8 mouse cellular contexts compared by ENCODE assay signal in genomic region chr9:95405946-95406570, GRCm38 (mm10). TPM values are rescaled to one million over a fixed set of nuclear protein-coding genes. Genes with fewer than 3 reads are reported as not detected.
A peak's percentile ranks its signal among the peaks of the same experiment; 100 is the strongest.
DNase-seq lines count a peak whose midpoint lies in the region; ATAC-seq and TF ChIP-seq lines count a peak whose summit lies in the region.

No protein-coding gene starts in this region.

- peak overlapping the region; percentile 22 for H3K4me3 ChIP-seq in erythroblast, embryonic 14.5 days (replicated peaks)
- H3K4me3 ChIP-seq in ES-E14 (ENCODE audit: insufficient read depth in 1 of 2, low read depth in 1 of 2, low read length in 2 of 2, poor library complexity in 1 of 2, severe bottlenecking in 1 of 2): peak overlapping the region; percentile 75 to 82
- H3K4me3 ChIP-seq in heart, embryonic 10.5 days: peak overlapping the region; percentile 78
- peak overlapping the region; percentile 56 for H3K4me3 ChIP-seq in kidney, embryonic 16.5 days (ENCODE audit: low read length)
- peak overlapping the region; percentile 63 for H3K4me3 ChIP-seq in stomach, postnatal 0 days (ENCODE audit: low read depth, low read length)

- H3K27me3 ChIP-seq in erythroblast, embryonic 14.5 days (ENCODE audit: control insufficient read depth): peaks cover 60% of the 10 kb centered on the region
- H3K27me3 ChIP-seq in heart, embryonic 10.5 days (ENCODE audit: insufficient read depth, poor library complexity, severe bottlenecking): peaks cover 19% of the 10 kb centered on the region
- H3K27me3 ChIP-seq in kidney, embryonic 16.5 days (ENCODE audit: insufficient read depth, low read length): 0 out of 2 replicates have a peak, but pooled peaks cover 2% of the 10 kb centered on the region
- H3K27me3 ChIP-seq in stomach, postnatal 0 days (ENCODE audit: control insufficient read depth, insufficient read depth, low read length): no peaks in the 10 kb centered on the region

- 1% methylated on average over 72 of the region's 72 CpGs for WGBS in heart, embryonic 10.5 days
- WGBS in kidney, embryonic 16.5 days: under 1% methylated on average over 69 of the region's 72 CpGs
- under 1% methylated on average over 59 of the region's 72 CpGs for WGBS in stomach, postnatal 0 days

- peak; percentile 12 for DNase-seq in ES-E14 (ENCODE audit: low read depth, low spot score)
- peak; percentile 59 for DNase-seq in embryo, embryonic 11 days
- DNase-seq in heart, embryonic 10.5 days (ENCODE audit: low spot score): peak; percentile 76
- DNase-seq in lung, postnatal 4 days: peak; percentile 35 to 60
- DNase-seq in stomach, postnatal 0 days (ENCODE audit: low spot score): peak; percentile 24

- in situ Hi-C loops in ES-E14 (cut with MboI; ENCODE audit: low sequenced_read_pairs in 2 of 2, unreplicated experiment in 2 of 2): loop anchor here in 1 of 2 experiments (25.0 kb wide), 1 partner anchor 669 kb away; no protein-coding TSS in a partner anchor

- no peak for ATAC-seq in erythroblast, adult 5-6 weeks (replicated peaks; ENCODE audit: low FRiP score, poor library complexity, severe bottlenecking)
- ATAC-seq in kidney, embryonic 16.5 days (ENCODE audit: low FRiP score, low TSS enrichment): peak; percentile 13
- ATAC-seq in stomach, postnatal 0 days (ENCODE audit: low FRiP score, low TSS enrichment): peak; percentile 8; the same call in 1 of the 2 replicates

- peak overlapping the region; percentile 56 for H3K9ac ChIP-seq in ES-E14 (ENCODE audit: insufficient read depth, low read depth, low read length, poor library complexity, severe bottlenecking)
- peak overlapping the region; percentile 81 for H3K9ac ChIP-seq in kidney, embryonic 16.5 days (replicated peaks; ENCODE audit: low read length)
- peak overlapping the region; percentile 59 for H3K9ac ChIP-seq in stomach, postnatal 0 days (ENCODE audit: low read length)

- no peak for TF ChIP-seq CTCF in stomach, postnatal 0 days (IDR thresholded peaks at IDR 0.05; ENCODE audit: low read depth)

- no peaks in the 10 kb centered on the region for H3K36me3 ChIP-seq in erythroblast, embryonic 14.5 days (ENCODE audit: control insufficient read depth)
- no peaks in the 10 kb centered on the region for H3K36me3 ChIP-seq in ES-E14 (ENCODE audit: control insufficient read depth, insufficient read depth, low read length, poor library complexity, severe bottlenecking)
- H3K36me3 ChIP-seq in heart, embryonic 10.5 days: no peaks in the 10 kb centered on the region
- H3K36me3 ChIP-seq in kidney, embryonic 16.5 days (ENCODE audit: insufficient read depth, low read length): no peaks in the 10 kb centered on the region
- no peaks in the 10 kb centered on the region for H3K36me3 ChIP-seq in stomach, postnatal 0 days (ENCODE audit: control insufficient read depth, insufficient read depth, low read length)

- TF ChIP-seq EP300 in stomach, postnatal 0 days (optimal IDR thresholded peaks at IDR 0.05): no peak

- H3K4me1 ChIP-seq in erythroblast, embryonic 14.5 days (ENCODE audit: control insufficient read depth): no peaks in the 10 kb centered on the region
- peaks cover 0 to 5% of the 10 kb centered on the region in 2 experiments; a peak in 1 of 4 replicates for H3K4me1 ChIP-seq in ES-E14 (ENCODE audit: control insufficient read depth in 2 of 2, insufficient read depth in 2 of 2, low read length in 2 of 2, poor library complexity in 1 of 2)
- peaks cover 35% of the 10 kb centered on the region for H3K4me1 ChIP-seq in heart, embryonic 10.5 days
- H3K4me1 ChIP-seq in kidney, embryonic 16.5 days (ENCODE audit: insufficient read depth, low read length): peaks cover 24% of the 10 kb centered on the region
- H3K4me1 ChIP-seq in stomach, postnatal 0 days (replicated peaks; ENCODE audit: control insufficient read depth, insufficient read depth): no peaks in the 10 kb centered on the region; the same call in 1 of the 2 replicates

- H3K4me2 ChIP-seq in kidney, embryonic 16.5 days (replicated peaks; ENCODE audit: low read depth, low read length): peak overlapping the region; percentile 93
- H3K4me2 ChIP-seq in stomach, postnatal 0 days (replicated peaks; ENCODE audit: low read depth): peak overlapping the region; percentile 95

- no peak overlapping the region for H3K27ac ChIP-seq in ES-E14 (ENCODE audit: insufficient read depth, low read depth, low read length, poor library complexity, severe bottlenecking)
- H3K27ac ChIP-seq in heart, embryonic 10.5 days: peak overlapping the region; percentile 82
- peak overlapping the region; percentile 94 for H3K27ac ChIP-seq in kidney, embryonic 16.5 days (ENCODE audit: low read length)
- no peak overlapping the region for H3K27ac ChIP-seq in stomach, postnatal 0 days (replicated peaks)

- H3K9me3 ChIP-seq in erythroblast, embryonic 14.5 days (ENCODE audit: control insufficient read depth, low read length): peaks cover 3% of the 10 kb centered on the region; the same call in 1 of the 2 replicates
- H3K9me3 ChIP-seq in ES-E14 (ENCODE audit: control insufficient read depth, insufficient read depth, low read depth, low read length): no peaks in the 10 kb centered on the region
- H3K9me3 ChIP-seq in heart, embryonic 10.5 days: no peaks in the 10 kb centered on the region
- no peaks in the 10 kb centered on the region for H3K9me3 ChIP-seq in kidney, embryonic 16.5 days (ENCODE audit: low read length)
- no peaks in the 10 kb centered on the region for H3K9me3 ChIP-seq in stomach, postnatal 0 days (ENCODE audit: control insufficient read depth, low read length)

TF ChIP-seq in ES-E14, 5 proteins besides CTCF, POLR2A, EP300 and RAD21:
- no peak for TF ChIP-seq ZC3H11A (IDR thresholded peaks at IDR 0.05; ENCODE audit: borderline replicate concordance, low read depth, low read length)
- TF ChIP-seq HCFC1 (IDR thresholded peaks at IDR 0.05; ENCODE audit: borderline replicate concordance, insufficient read depth, low read length): no peak
- TF ChIP-seq MAFK (IDR thresholded peaks at IDR 0.05; ENCODE audit: insufficient read depth, low read depth, low read length): no peak
- TF ChIP-seq CHD2 (IDR thresholded peaks at IDR 0.05; ENCODE audit: low read depth, low read length): no peak
- TF ChIP-seq ZNF384 (IDR thresholded peaks at IDR 0.05; ENCODE audit: low read depth, low read length): no peak

RNA-seq across cellular contexts. Expression of gene Chst2, which starts 0.5 kb away (rescaled TPM):
- polyA plus RNA-seq in erythroblast, embryonic 14.5 days (2012): 0.01 TPM in 2 replicates
- total RNA-seq in erythroblast, adult 5-6 weeks (2015; ENCODE audit: low replicate concordance): 0.21 TPM in 1 of 2 replicates, not detected in the other
- not detected in 2 replicates for total RNA-seq in erythroblast, adult 5-6 weeks (2017; ENCODE audit: low replicate concordance)
- total RNA-seq in ES-E14 (2012; rRNA removed): 1.1 and 3.0 TPM in 2 replicates
- polyA plus RNA-seq in heart, embryonic 10.5 days (2016; fragmentation: Nextera tagmentation; extraction: Ambion mirVana): 1.6 and 2.1 TPM in 2 replicates
- polyA plus RNA-seq in kidney, embryonic 16.5 days (2015; fragmentation: Nextera tagmentation; extraction: Ambion mirVana): 6.6 and 7.2 TPM in 2 replicates
- 0.75 and 0.87 TPM in 2 replicates for polyA plus RNA-seq in stomach, postnatal 0 days (2015; fragmentation: Nextera tagmentation; extraction: Ambion mirVana)

Comparison
In these comparisons a context has a peak if more than half of its experiments do, and no peak if none do; other contexts are left out.
1. H3K4me3 ChIP-seq: peak in every context shown above with its lines; median percentile 78 in ES-E14; 78 in heart, embryonic 10.5 days; 63 in stomach, postnatal 0 days; 56 in kidney, embryonic 16.5 days; 22 in erythroblast, embryonic 14.5 days.
2. DNase-seq: peak in every context shown above with its lines; median percentile 76 in heart, embryonic 10.5 days; 59 in embryo, embryonic 11 days; 48 in lung, postnatal 4 days; 24 in stomach, postnatal 0 days; 12 in ES-E14.
3. H3K27ac ChIP-seq: peak in heart, embryonic 10.5 days (single experiment) and kidney, embryonic 16.5 days (single experiment); none in ES-E14 (single experiment) and stomach, postnatal 0 days (single experiment).
4. Peak in every context shown above with its lines, with median percentiles within 50 percentile points of each other: H3K9ac ChIP-seq.